Mouse (Mus musculus) megakaryocyte, embryonic 14.5 days (primary cell): ENCODE results near the gene Fbxw7.

Experiments used
- FLI1 ChIP-seq: IDR thresholded peaks from 2 replicates; pipeline ENCODE4 v1.6.1; 2012; ENCODE audit warnings: low read length, inconsistent platforms, mixed read lengths
- GATA1 ChIP-seq: IDR thresholded peaks from 3 replicates; pipeline ENCODE4 v1.6.1; 2012; ENCODE audit warnings: mixed read lengths, low read length, inconsistent platforms, borderline replicate concordance

GRCm38 (mm10) chr3:85024237-85024636 lies 209.2 kb downstream of the Fbxw7 start:
- TF ChIP-seq GATA1 (no peak), FLI1 (no peak)
